Mouse (Mus musculus) heart, postnatal 0 days (tissue): ENCODE measurements around the gene Spag9. TPM values are rescaled to one million over a fixed set of nuclear protein-coding genes. Genes with fewer than 3 reads are reported as not detected.

ENCODE experiments used
- ATAC-seq: fragments of 200-750 bp; cut with Nextera tagmentation; 2 replicates; pipeline ENCODE4 v1.8.0; 2017; ENCODE audit warnings: low read depth, moderate number of reproducible peaks, moderate library complexity; ENCODE audit not compliant: insufficient read depth
- DNase-seq: peaks from one replicate; pipeline ENCODE4 v3.0.0-alpha.2; 2016; ENCODE audit warnings: low spot score
- H3K27ac ChIP-seq: fragments of 300-500 bp; sonication (generic); 2 replicates; pipeline ENCODE4 v1.5.1; 2014; ENCODE audit warnings: low read depth, mild to moderate bottlenecking
- H3K27me3 ChIP-seq: fragments of 300-500 bp; sonication (generic); 2 replicates; pipeline ENCODE4 v1.6.1; 2014; ENCODE audit warnings: low read length, mixed read lengths; ENCODE audit not compliant: control insufficient read depth, insufficient read depth
- H3K36me3 ChIP-seq: fragments of 300-500 bp; sonication (generic); replicated peaks from 2 replicates; pipeline ENCODE4 v1.6.1; 2014; ENCODE audit warnings: low read length, mixed read lengths; ENCODE audit not compliant: control insufficient read depth, insufficient read depth
- H3K4me1 ChIP-seq: fragments of 300-500 bp; sonication (generic); 2 replicates; pipeline ENCODE4 v1.6.1; 2014; ENCODE audit warnings: antibody characterized with exemption; ENCODE audit not compliant: control insufficient read depth, insufficient read depth
- H3K4me2 ChIP-seq: fragments of 300-500 bp; sonication (generic); 2 replicates; pipeline ENCODE4 v1.6.1; 2014; ENCODE audit warnings: low read depth, mild to moderate bottlenecking, low read length, moderate library complexity
- H3K4me3 ChIP-seq: fragments of 300-500 bp; sonication (generic); 2 replicates; pipeline ENCODE4 v1.5.1; 2014; ENCODE audit warnings: low read depth, low read length
- H3K9ac ChIP-seq: fragments of 300-500 bp; sonication (generic); replicated peaks from 2 replicates; pipeline ENCODE4 v1.6.1; 2014; ENCODE audit warnings: low read depth, low read length, mixed read lengths
- H3K9me3 ChIP-seq: fragments of 300-500 bp; sonication (generic); replicated peaks from 2 replicates; pipeline ENCODE4 v1.6.1; 2016; ENCODE audit warnings: low read length; ENCODE audit not compliant: control insufficient read depth
- CTCF ChIP-seq: IDR thresholded peaks from 2 replicates; pipeline ENCODE4 v1.5.1; 2016; ENCODE audit warnings: antibody characterized with exemption, control low read depth, low read depth
- EP300 ChIP-seq: IDR thresholded peaks from 2 replicates; pipeline ENCODE4 v1.6.1; 2016; ENCODE audit warnings: antibody characterized with exemption, low read depth
- whole genome bisulfite sequencing: fragments of 180-500 bp; shearing (Covaris S2); extraction: QIAGEN DNeasy Blood & Tissue Kit; methylation state at CpG from one replicate; pipeline ENCODE4 v1.1.7; 2014; 5-methylcytosine and 5-hydroxymethylcytosine counted together
- polyA plus RNA-seq: library from polyadenylated mRNA; unstranded; fragments of >200 nt; fragmentation: Nextera tagmentation; extraction: Ambion mirVana; gene quantifications from 2 replicates; pipeline ENCODE4 v1.2.1, GENCODE M21; 2015
- total RNA-seq: library from RNA; depleted of rRNA; stranded (reverse); fragments of >200 nt; gene quantifications from 2 replicates; pipeline ENCODE4 v1.2.3, GENCODE M21; 2014; ENCODE audit warnings: low replicate concordance

Spag9 gene
- total and polyA plus RNA-seq, 2 experiments from 2014 or later = 40.0 to 47.8 TPM

- TF ChIP-seq EP300 (no peak), CTCF (no peak)
- no peak overlapping the region for H3K4me3 ChIP-seq
- no peak overlapping the region for H3K4me2 ChIP-seq
- no peaks in the 10 kb centered on the region for H3K9me3 ChIP-seq
- H3K36me3 ChIP-seq = no peaks in the 10 kb centered on the region
- no peak overlapping the region for H3K27ac ChIP-seq
- H3K27me3 ChIP-seq = peaks cover 7% of the 10 kb centered on the region; the same call in 1 of the 2 replicates
- DNase-seq = no peak
- no peak for ATAC-seq
- H3K4me1 ChIP-seq = no peaks in the 10 kb centered on the region
- H3K9ac ChIP-seq = no peak overlapping the region
- WGBS = 50% methylated on average over 25 of the region's 25 CpGs
These were observed 154.9 kb downstream of the Spag9 start for GRCm38 (mm10) chr11:94150519-94151470.

- 81% methylated on average over 3 of the region's 3 CpGs for WGBS
- H3K4me3 ChIP-seq = no peak overlapping the region
- DNase-seq = no peak
- no peak overlapping the region for H3K4me2 ChIP-seq
- TF ChIP-seq CTCF (no peak), EP300 (no peak)
- no peak overlapping the region for H3K9ac ChIP-seq
- no peaks in the 10 kb centered on the region for H3K36me3 ChIP-seq
- H3K27me3 ChIP-seq = peaks cover 7% of the 10 kb centered on the region; the same call in 1 of the 2 replicates
- ATAC-seq = no peak
- H3K9me3 ChIP-seq = no peaks in the 10 kb centered on the region
- no peaks in the 10 kb centered on the region for H3K4me1 ChIP-seq
- H3K27ac ChIP-seq = no peak overlapping the region
These were observed 158.3 kb downstream of the Spag9 start for GRCm38 (mm10) chr11:94154201-94154600.

GRCm38 (mm10) chr11:94158521-94158920, 162.6 kb downstream of the Spag9 start:
- no peak overlapping the region for H3K4me3 ChIP-seq
- H3K27ac ChIP-seq = peak overlapping the region; percentile 71; the same call in 1 of the 2 replicates
- no peaks in the 10 kb centered on the region for H3K36me3 ChIP-seq
- peaks cover 20% of the 10 kb centered on the region for H3K4me1 ChIP-seq
- ATAC-seq (no peak), DNase-seq (no peak)
- TF ChIP-seq CTCF (no peak), EP300 (no peak)
- WGBS = 58% methylated on average over 14 of the region's 14 CpGs
- no peaks in the 10 kb centered on the region for H3K9me3 ChIP-seq
- no peak overlapping the region for H3K9ac ChIP-seq
- peak overlapping the region; percentile 6; the same call in 1 of the 2 replicates for H3K4me2 ChIP-seq
- no peaks in the 10 kb centered on the region for H3K27me3 ChIP-seq

GRCm38 (mm10) chr11:94159066-94159880, 163.4 kb downstream of the Spag9 start:
- Histone ChIP-seq H3K27me3 (no peaks in the 10 kb centered on the region), H3K27ac (peak overlapping the region; percentile 71), H3K9ac (no peak overlapping the region), H3K4me3 (no peak overlapping the region), H3K36me3 (no peaks in the 10 kb centered on the region), H3K4me1 (peaks cover 20% of the 10 kb centered on the region), H3K9me3 (no peaks in the 10 kb centered on the region), H3K4me2 (peak overlapping the region; percentile 6; the same call in 1 of the 2 replicates)
- WGBS = 58% methylated on average over 14 of the region's 14 CpGs
- TF ChIP-seq CTCF = no peak
- TF ChIP-seq EP300 = no peak
- ATAC-seq = 0 out of 2 replicates have a peak, but pooled peaks have one; percentile 6
- peak; percentile 17 for DNase-seq

GRCm38 (mm10) chr11:94159911-94160415, 164.1 kb downstream of the Spag9 start:
- H3K27me3 ChIP-seq = no peaks in the 10 kb centered on the region
- no peaks in the 10 kb centered on the region for H3K36me3 ChIP-seq
- ATAC-seq (no peak), DNase-seq (no peak)
- WGBS = 55% methylated on average over 7 of the region's 7 CpGs
- H3K4me3 ChIP-seq = peak overlapping the region; percentile 19; the same call in 1 of the 2 replicates
- H3K27ac ChIP-seq = peak overlapping the region; percentile 71
- H3K9me3 ChIP-seq = no peaks in the 10 kb centered on the region
- TF ChIP-seq EP300 (no peak), CTCF (no peak)
- H3K9ac ChIP-seq = no peak overlapping the region
- peaks cover 20% of the 10 kb centered on the region for H3K4me1 ChIP-seq
- H3K4me2 ChIP-seq = no peak overlapping the region
